ENCODE assay signal across 8 mouse cellular contexts in the genomic region with DNA sequence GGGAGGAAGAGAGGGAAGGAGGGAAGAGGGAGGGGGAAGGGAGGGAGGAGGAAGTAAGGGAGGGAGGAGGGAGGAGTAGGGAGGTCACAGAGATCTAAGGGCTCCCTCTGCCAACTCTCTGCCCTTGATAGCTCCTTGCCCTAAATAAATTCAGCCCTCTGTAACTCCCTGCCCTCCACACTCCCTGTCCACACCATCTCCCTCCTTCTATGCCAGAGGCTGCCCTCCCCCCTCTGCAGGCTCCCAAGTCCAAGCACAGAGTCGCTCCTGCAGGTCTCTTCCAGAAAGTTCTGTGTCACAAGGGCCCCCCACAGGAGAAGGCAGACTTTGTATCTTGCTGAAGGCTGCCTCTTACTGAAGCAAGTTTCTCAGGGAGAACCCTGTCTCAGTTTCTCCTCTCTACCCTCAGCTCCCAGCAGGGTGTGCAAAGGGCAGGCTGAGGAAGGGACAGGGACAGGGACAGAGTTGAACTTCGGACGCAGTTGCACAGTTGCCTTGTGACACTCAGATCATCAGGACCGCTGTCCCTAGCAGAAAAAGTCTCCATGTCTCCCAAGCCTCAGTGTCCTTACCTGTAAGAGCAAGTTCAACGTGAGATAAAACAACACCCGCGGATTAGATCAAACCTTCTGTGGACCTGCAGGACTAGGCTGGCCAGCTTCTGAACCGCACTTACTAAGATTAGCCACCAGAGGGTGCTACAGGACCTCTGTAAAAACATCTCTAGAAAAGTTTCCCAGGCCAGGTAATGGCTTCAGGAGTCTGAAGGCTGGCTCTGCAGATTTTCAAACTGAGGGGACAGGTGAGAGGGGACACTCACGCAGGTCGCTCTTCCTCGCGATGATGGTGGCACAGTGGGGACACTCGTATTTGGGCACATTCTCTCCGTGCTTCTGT. TPM values are rescaled to one million over a fixed set of nuclear protein-coding genes. Genes with fewer than 3 reads are reported as not detected.
DNase-seq lines count a peak whose midpoint lies in the region; ATAC-seq lines count a peak whose summit lies in the region.
"Had no signal": no experiment of that assay in that cellular context is flagged by ENCODE, and none has a peak within 500 bp of the region (broad histone marks: within the 10 kb centered on the region; RNA-seq: fewer than 3 reads in every experiment).

No protein-coding gene starts in this region.

- no peak overlapping the region for H3K4me2 ChIP-seq in hindbrain, embryonic 14.5 days (replicated peaks)

- H3K9ac ChIP-seq in hindbrain, embryonic 14.5 days: no peak overlapping the region

- 22% methylated on average over 14 of the region's 14 CpGs for WGBS in hindbrain, embryonic 14.5 days

- peak; percentile 83 for DNase-seq in ZHBTc4 (ENCODE audit: low read depth, low spot score)
- peak; percentile 52 for DNase-seq in cerebellum, adult 9-10 months
- peak; percentile 41 to 68 for DNase-seq in frontal cortex, postnatal 14 days (ENCODE audit: low spot score in 2 of 2)
- DNase-seq in hindbrain, embryonic 14.5 days (ENCODE audit: low spot score): peak; percentile 90
- peak; percentile 74 to 76 for DNase-seq in layer of hippocampus, postnatal 10 days (ENCODE audit: low spot score in 2 of 2)
- DNase-seq in lung, postnatal 10 days: peak; percentile 71
- DNase-seq in retina, postnatal 7 days (ENCODE audit: low read depth, low spot score): peak; percentile 61

- H3K36me3 ChIP-seq in hindbrain, embryonic 14.5 days (replicated peaks; ENCODE audit: control insufficient read depth, insufficient read depth): no peaks in the 10 kb centered on the region

- ATAC-seq in hindbrain, embryonic 14.5 days (ENCODE audit: low FRiP score): peak; percentile 48; the same call in 1 of the 2 replicates

- H3K4me1 ChIP-seq in hindbrain, embryonic 14.5 days (replicated peaks; ENCODE audit: control insufficient read depth, insufficient read depth, low read length): no peaks in the 10 kb centered on the region

- no peak overlapping the region for H3K27ac ChIP-seq in hindbrain, embryonic 14.5 days
- H3K27ac ChIP-seq: macrophage had no signal

- no peak overlapping the region for H3K4me3 ChIP-seq in hindbrain, embryonic 14.5 days (replicated peaks; ENCODE audit: low read length)

- no peaks in the 10 kb centered on the region for H3K9me3 ChIP-seq in hindbrain, embryonic 14.5 days (ENCODE audit: control insufficient read depth, low read length)

- H3K27me3 ChIP-seq in hindbrain, embryonic 14.5 days (ENCODE audit: control insufficient read depth, insufficient read depth, low read length): peaks cover 4% of the 10 kb centered on the region; the same call in 1 of the 2 replicates

RNA-seq across cellular contexts. Expression of a gene that starts 12.2 kb away (rescaled TPM):
- 0.05 TPM in 1 of 2 replicates, not detected in the other for polyA plus RNA-seq in hindbrain, embryonic 14.5 days (2014; fragmentation: Nextera tagmentation; extraction: Ambion mirVana)
- total RNA-seq in layer of hippocampus, postnatal 10 days (2021): not detected
- polyA plus RNA-seq: macrophage had no signal

RNA-seq across cellular contexts. Expression of a gene that starts 45.7 kb away (rescaled TPM):
- not detected in 2 replicates for polyA plus RNA-seq in hindbrain, embryonic 14.5 days (2014; fragmentation: Nextera tagmentation; extraction: Ambion mirVana)
- not detected for total RNA-seq in layer of hippocampus, postnatal 10 days (2021)
- polyA plus RNA-seq: macrophage had no signal
